Comparison of ENCODE assay signal across 8 mouse cellular contexts in genomic region chr2:24935057-24935796, GRCm38 (mm10). TPM values are rescaled to one million over a fixed set of nuclear protein-coding genes. Genes with fewer than 3 reads are reported as not detected.
DNase-seq lines count a peak whose midpoint lies in the region; ATAC-seq lines count a peak whose summit lies in the region.

TSS of gene Arrdc1 (minus strand) at chr2:24935252.

- DNase-seq in adipocyte (ENCODE audit: low spot score): peak; percentile 73
- DNase-seq in embryo, embryonic 10 days (ENCODE audit: low spot score): peak; percentile 98
- peak; percentile 85 for DNase-seq in gastrocnemius, postnatal 10 days
- peak; percentile 99 for DNase-seq in induced T-regulatory cell, adult 2 months (ENCODE audit: low read depth)
- DNase-seq in left cerebral cortex, adult 9 months (ENCODE audit: low spot score in 2 of 2): peak; percentile 71 to 84
- peak; percentile 82 for DNase-seq in right cerebral cortex, postnatal 14 days
- peak; percentile 93 to 95 for DNase-seq in urinary bladder, postnatal 36 days (ENCODE audit: low spot score in 2 of 2)

- ATAC-seq in megakaryocyte progenitor cell, adult 5-6 weeks (replicated peaks; ENCODE audit: poor library complexity): peak; percentile 89

RNA-seq across cellular contexts. Expression of gene Arrdc1, which starts in this region (rescaled TPM):
- total RNA-seq in gastrocnemius, postnatal 10 days (2021): 1 to 10 TPM; 7.3 to 9.4 TPM
- 24.5 and 29.2 TPM in 2 replicates for total RNA-seq in megakaryocyte progenitor cell, adult 5-6 weeks (2015)
- total RNA-seq in megakaryocyte progenitor cell, adult 5-6 weeks (2017): 48.3 and 58.9 TPM in 2 replicates

Comparison
In these comparisons a context has a peak if more than half of its experiments do, and no peak if none do; other contexts are left out.
1. Peak in every context shown above with its lines: DNase-seq and ATAC-seq.